Comparison of ENCODE assay signal across 9 mouse cellular contexts in the genomic region with DNA sequence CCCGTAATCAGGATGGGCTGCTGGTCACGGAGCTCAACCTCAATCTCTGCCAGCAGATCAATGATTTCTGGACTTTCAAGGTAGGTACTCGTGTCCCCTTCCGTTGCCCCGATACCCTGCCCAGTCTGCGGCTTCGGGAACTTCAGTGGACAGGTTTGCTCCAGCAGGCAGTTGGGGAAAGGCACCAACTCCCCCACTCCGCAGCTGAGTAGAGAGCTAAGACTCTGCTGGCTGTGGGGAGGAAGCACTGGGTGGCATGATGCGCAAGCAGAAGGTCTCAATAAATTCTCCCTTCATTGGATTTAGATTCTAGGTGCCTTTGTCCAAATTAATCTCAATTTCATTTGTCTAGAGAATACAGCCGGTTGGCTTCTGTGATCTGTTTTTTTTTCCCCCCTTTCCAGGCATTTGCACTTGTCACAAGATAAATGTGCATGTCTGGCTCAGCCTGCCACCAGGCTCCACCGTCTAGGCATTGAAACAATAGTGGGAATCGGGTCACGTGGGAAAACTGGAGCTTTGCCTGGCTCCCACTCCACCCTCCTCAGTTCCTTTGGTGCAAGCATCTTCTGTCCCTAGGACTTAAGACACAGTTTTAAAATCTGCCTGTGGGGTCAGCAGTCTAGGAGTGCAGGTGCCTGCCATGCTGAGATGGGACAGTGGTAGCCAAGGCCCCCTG. TPM values are rescaled to one million over a fixed set of nuclear protein-coding genes. Genes with fewer than 3 reads are reported as not detected.
A peak's percentile ranks its signal among the peaks of the same experiment; 100 is the strongest.
DNase-seq lines count a peak whose midpoint lies in the region; ATAC-seq and TF ChIP-seq lines count a peak whose summit lies in the region.
"Had no signal": no experiment of that assay in that cellular context is flagged by ENCODE, and none has a peak within 500 bp of the region (broad histone marks: within the 10 kb centered on the region; RNA-seq: fewer than 3 reads in every experiment).

No protein-coding gene starts in this region.

- H3K79me2 ChIP-seq in C2C12 (ENCODE audit: control insufficient read depth, insufficient read depth), result no peaks in the 10 kb centered on the region

- peak overlapping the region; percentile 54; the same call in 1 of the 2 replicates for H3K27ac ChIP-seq in heart, embryonic 11.5 days (ENCODE audit: low read depth, low read length)
- H3K27ac ChIP-seq in kidney, postnatal 0 days, result no peak overlapping the region
- no peak overlapping the region; the same call in 1 of the 2 replicates for H3K27ac ChIP-seq in midbrain, embryonic 13.5 days
- H3K27ac ChIP-seq in intestine, postnatal 0 days (ENCODE audit: low read depth, low read length), result no peak overlapping the region

- no peaks in the 10 kb centered on the region for H3K27me3 ChIP-seq in C2C12 (ENCODE audit: control insufficient read depth, insufficient read depth, insufficient read length)
- no peaks in the 10 kb centered on the region for H3K27me3 ChIP-seq in heart, embryonic 11.5 days (ENCODE audit: control insufficient read depth, insufficient read depth, low read length)
- H3K27me3 ChIP-seq in kidney, postnatal 0 days (ENCODE audit: insufficient read depth, low read length), result no peaks in the 10 kb centered on the region
- H3K27me3 ChIP-seq in midbrain, embryonic 13.5 days, result 0 out of 2 replicates have a peak, but pooled peaks cover 3% of the 10 kb centered on the region
- H3K27me3 ChIP-seq in intestine, postnatal 0 days (replicated peaks; ENCODE audit: control insufficient read depth, insufficient read depth, low read length), result no peaks in the 10 kb centered on the region
- H3K27me3 ChIP-seq: CH12.LX had no signal

- H3K4me1 ChIP-seq in heart, embryonic 11.5 days (ENCODE audit: control insufficient read depth, insufficient read depth, low read length), result peaks cover 18% of the 10 kb centered on the region
- no peaks in the 10 kb centered on the region for H3K4me1 ChIP-seq in kidney, postnatal 0 days (replicated peaks; ENCODE audit: insufficient read depth, low read length)
- no peaks in the 10 kb centered on the region; the same call in 1 of the 2 replicates for H3K4me1 ChIP-seq in midbrain, embryonic 13.5 days (replicated peaks)
- 0 out of 2 replicates have a peak, but pooled peaks cover 6% of the 10 kb centered on the region for H3K4me1 ChIP-seq in intestine, postnatal 0 days (replicated peaks; ENCODE audit: control insufficient read depth, insufficient read depth, low read length)

- no peaks in the 10 kb centered on the region for H3K9me3 ChIP-seq in heart, embryonic 11.5 days (replicated peaks; ENCODE audit: control insufficient read depth, low read length)
- H3K9me3 ChIP-seq in kidney, postnatal 0 days (replicated peaks; ENCODE audit: low read length), result no peaks in the 10 kb centered on the region
- no peaks in the 10 kb centered on the region for H3K9me3 ChIP-seq in midbrain, embryonic 13.5 days
- no peaks in the 10 kb centered on the region for H3K9me3 ChIP-seq in intestine, postnatal 0 days (ENCODE audit: control insufficient read depth)

- ATAC-seq in heart, embryonic 11.5 days (replicated peaks; ENCODE audit: insufficient number of reproducible peaks, low FRiP score, low TSS enrichment), result no peak; the same call in 1 of the 2 replicates
- ATAC-seq in kidney, postnatal 0 days (replicated peaks; ENCODE audit: low FRiP score, low read depth), result no peak
- ATAC-seq in midbrain, embryonic 13.5 days, result peak; percentile 64
- ATAC-seq in activated CD4-positive, CD25-positive, alpha-beta regulatory T cell, adult 4 months, result no peak
- ATAC-seq in intestine, postnatal 0 days, result no peak

- 65% methylated on average over 13 of the region's 13 CpGs for WGBS in heart, embryonic 11.5 days (ENCODE audit: insufficient replicate concordance)
- WGBS in kidney, postnatal 0 days, result 38% methylated on average over 13 of the region's 13 CpGs
- 74% methylated on average over 13 of the region's 13 CpGs for WGBS in midbrain, embryonic 13.5 days
- WGBS in intestine, postnatal 0 days, result 73% methylated on average over 13 of the region's 13 CpGs

- no peak overlapping the region for H3K4me3 ChIP-seq in C2C12 (ENCODE audit: insufficient read depth, poor library complexity, severe bottlenecking)
- no peak overlapping the region for H3K4me3 ChIP-seq in heart, embryonic 11.5 days (ENCODE audit: low read depth, low read length)
- no peak overlapping the region for H3K4me3 ChIP-seq in kidney, postnatal 0 days (replicated peaks; ENCODE audit: low read depth, low read length)
- no peak overlapping the region for H3K4me3 ChIP-seq in midbrain, embryonic 13.5 days (replicated peaks)
- H3K4me3 ChIP-seq in intestine, postnatal 0 days (ENCODE audit: low read depth, low read length), result no peak overlapping the region

- DNase-seq in embryo, embryonic 11 days, result peak; percentile 43
- no peak for DNase-seq in embryo, embryonic 10 days (ENCODE audit: low spot score)
- peak; percentile 66 for DNase-seq in kidney, postnatal 0 days (ENCODE audit: low spot score)

- no peak overlapping the region for H3K4me2 ChIP-seq in heart, embryonic 11.5 days
- H3K4me2 ChIP-seq in kidney, postnatal 0 days (ENCODE audit: low read length), result no peak overlapping the region
- no peak overlapping the region for H3K4me2 ChIP-seq in midbrain, embryonic 13.5 days (replicated peaks)
- H3K4me2 ChIP-seq in intestine, postnatal 0 days (replicated peaks; ENCODE audit: low read depth), result no peak overlapping the region

- H3ac ChIP-seq in C2C12 (ENCODE audit: control insufficient read depth, insufficient read length, low read depth), result no peak overlapping the region

- H3K9ac ChIP-seq in heart, embryonic 11.5 days (ENCODE audit: low read depth, low read length), result no peak overlapping the region
- no peak overlapping the region for H3K9ac ChIP-seq in kidney, postnatal 0 days (ENCODE audit: low read depth, low read length)
- H3K9ac ChIP-seq in midbrain, embryonic 13.5 days (replicated peaks), result no peak overlapping the region
- no peak overlapping the region for H3K9ac ChIP-seq in intestine, postnatal 0 days (ENCODE audit: low read depth, low read length)

- H3K36me3 ChIP-seq in C2C12 (ENCODE audit: control insufficient read depth, insufficient read depth), result no peaks in the 10 kb centered on the region
- H3K36me3 ChIP-seq in heart, embryonic 11.5 days (ENCODE audit: control insufficient read depth, insufficient read depth, low read length), result no peaks in the 10 kb centered on the region
- H3K36me3 ChIP-seq in kidney, postnatal 0 days (ENCODE audit: insufficient read depth, low read length), result no peaks in the 10 kb centered on the region
- no peaks in the 10 kb centered on the region for H3K36me3 ChIP-seq in midbrain, embryonic 13.5 days
- no peaks in the 10 kb centered on the region for H3K36me3 ChIP-seq in intestine, postnatal 0 days (ENCODE audit: control insufficient read depth, insufficient read depth)

- H3K79me3 ChIP-seq in C2C12 (ENCODE audit: low read depth), result no peaks in the 10 kb centered on the region

- no peak for TF ChIP-seq CTCF in C2C12 (IDR thresholded peaks at IDR 0.05; ENCODE audit: control insufficient read depth, insufficient read depth, insufficient read length)
- no peak for TF ChIP-seq CTCF in kidney, postnatal 0 days (IDR thresholded peaks at IDR 0.05; ENCODE audit: low read depth)
- no peak for TF ChIP-seq CTCF in intestine, postnatal 0 days (IDR thresholded peaks at IDR 0.05; ENCODE audit: low read depth)

TF ChIP-seq in C2C12, 6 proteins besides CTCF, POLR2A, EP300 and RAD21:
- TF ChIP-seq MYOD1 (IDR thresholded peaks at IDR 0.05; ENCODE audit: control insufficient read depth, insufficient read length, low read depth) (no peak), FOSL1 (IDR thresholded peaks at IDR 0.05; ENCODE audit: insufficient read depth, low read length, poor library complexity, severe bottlenecking) (no peak), USF1 (IDR thresholded peaks at IDR 0.05; ENCODE audit: low read depth) (peak; percentile 19)

RNA-seq across cellular contexts. Expression of gene Upb1, which starts 37.4 kb away (rescaled TPM):
- polyA plus RNA-seq in C2C12 (2012; fragmentation: generic; extraction: Trizol), result 0.06 TPM
- polyA plus RNA-seq in heart, embryonic 11.5 days (2014; fragmentation: Nextera tagmentation; extraction: Ambion mirVana), result 0.39 and 0.46 TPM in 2 replicates
- 11.9 and 13.1 TPM in 2 replicates for polyA plus RNA-seq in kidney, postnatal 0 days (2015; fragmentation: Nextera tagmentation; extraction: Ambion mirVana)
- not detected in 2 replicates for polyA plus RNA-seq in midbrain, embryonic 13.5 days (2015; fragmentation: Nextera tagmentation; extraction: Ambion mirVana)
- polyA plus RNA-seq in activated CD4-positive, CD25-positive, alpha-beta regulatory T cell, adult 4 months (2017; shearing (Covaris generic)), result 1 to 10 TPM in 1 of 2 experiments, not detected in 1; 1.0 TPM
- 0.14 and 0.52 TPM in 2 replicates for polyA plus RNA-seq in intestine, postnatal 0 days (2015; fragmentation: Nextera tagmentation; extraction: Ambion mirVana)
